Comparison of ENCODE assay signal across 18 mouse cellular contexts in the genomic region with DNA sequence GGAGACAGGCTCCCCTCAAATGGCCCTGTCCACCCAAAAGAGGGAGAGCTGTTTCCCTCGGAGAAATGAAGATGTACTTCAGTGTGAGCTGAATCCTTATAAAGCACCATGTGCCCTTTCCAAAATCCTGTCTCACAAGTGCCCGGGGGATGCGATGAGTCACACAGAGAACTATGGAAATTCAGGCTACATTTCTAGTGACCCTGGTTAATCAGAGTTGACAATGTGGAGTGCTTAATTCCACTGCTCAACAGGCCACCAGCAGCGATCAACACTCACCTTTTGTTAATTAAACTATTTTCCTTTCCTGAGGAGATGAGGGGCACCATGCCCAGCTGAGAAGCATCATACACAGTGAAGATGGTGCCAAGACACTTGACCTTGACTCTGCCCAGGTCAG.
DNase-seq lines count a peak whose midpoint lies in the region; ATAC-seq lines count a peak whose summit lies in the region.
"Had no signal": no experiment of that assay in that cellular context is flagged by ENCODE, and none has a peak within 500 bp of the region (broad histone marks: within the 10 kb centered on the region; RNA-seq: fewer than 3 reads in every experiment).

No protein-coding gene starts in this region.

- intact Hi-C loops in left cerebral cortex, postnatal 4 days (cut with DNase I) = no loop called here

- no peak for ATAC-seq in megakaryocyte progenitor cell, adult 5-6 weeks (replicated peaks; ENCODE audit: poor library complexity)
- ATAC-seq: forebrain, embryonic 16.5 days; hindbrain, embryonic 16.5 days; intestine, postnatal 0 days; liver, embryonic 12.5 days had no signal

- peak; percentile 1 for DNase-seq in cerebellum, adult 11 months
- DNase-seq in cerebellum, adult 8-10 months = no peak
- peak; percentile 6 for DNase-seq in left cerebral cortex, postnatal 4 days
- no peak for DNase-seq in left cerebral cortex, adult 8-10 months (ENCODE audit: low spot score in 2 of 2)
- peak; percentile 62 for DNase-seq in brain, adult 2 months (ENCODE audit: low read depth, low spot score)
- DNase-seq in telencephalon, adult 2 months (ENCODE audit: low read depth, low spot score) = peak; percentile 9
- DNase-seq: embryo, embryonic 11 days; gastrocnemius, postnatal 25 days; heart, adult 2 months; heart, postnatal 4 days; lung, adult 2 months; right cerebral cortex, postnatal 25 days; thymus, adult 2 months had no signal

Comparison
In these comparisons a context has a peak if more than half of its experiments do, and no peak if none do; other contexts are left out.
1. DNase-seq: peak in cerebellum, adult 11 months (single experiment), left cerebral cortex, postnatal 4 days (single experiment), brain, adult 2 months (single experiment) and telencephalon, adult 2 months (single experiment); none in cerebellum, adult 8-10 months (single experiment) and left cerebral cortex, adult 8-10 months (0 of 2).